Mouse (Mus musculus): ENCODE results near the gene Ccer2. TPM values are rescaled to one million over a fixed set of nuclear protein-coding genes. Genes with fewer than 3 reads are reported as not detected.

Ccer2 gene
- polyA plus RNA-seq, 1 experiment from 2014 or later: 1.5 TPM

DNA sequence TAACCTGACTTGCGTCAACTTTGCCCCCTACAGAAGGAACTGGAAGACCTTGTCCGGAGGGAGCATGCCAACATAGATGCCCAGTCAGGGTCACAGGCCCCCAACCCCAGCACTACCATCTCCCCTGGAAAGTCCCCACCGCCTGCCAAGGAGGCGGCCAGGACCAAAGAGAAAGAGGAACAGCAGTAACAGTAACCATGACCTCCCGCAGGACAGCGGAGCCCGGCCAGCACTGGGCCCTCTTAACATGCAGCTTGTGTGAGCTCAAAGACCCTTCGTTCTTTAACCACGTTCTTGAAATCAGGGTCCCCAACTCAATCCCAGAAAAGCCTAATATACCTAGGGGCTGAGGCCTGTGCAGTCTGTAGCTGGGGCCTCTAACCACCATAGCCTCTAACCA lies 31.9 kb downstream of the Ccer2 start:
- no peak for ATAC-seq (replicated peaks; ENCODE audit: insufficient number of reproducible peaks, low FRiP score, low TSS enrichment, low read depth)
- peaks cover 4% of the 10 kb centered on the region; the same call in 1 of the 2 replicates for H3K4me1 ChIP-seq (ENCODE audit: control insufficient read depth, insufficient read depth, low read length)
- no peaks in the 10 kb centered on the region for H3K9me3 ChIP-seq (replicated peaks; ENCODE audit: control insufficient read depth, low read length)
- H3K27me3 ChIP-seq (ENCODE audit: control insufficient read depth, insufficient read depth, low read length): no peaks in the 10 kb centered on the region
- DNase-seq (ENCODE audit: low spot score): no peak
- no peak overlapping the region for H3K9ac ChIP-seq (replicated peaks; ENCODE audit: low read length)
- no peak overlapping the region for H3K4me2 ChIP-seq (ENCODE audit: low read depth, low read length)
- no peaks in the 10 kb centered on the region for H3K36me3 ChIP-seq (replicated peaks; ENCODE audit: control insufficient read depth, insufficient read depth, low read depth, low read length)
- H3K4me3 ChIP-seq (ENCODE audit: low read depth, low read length): no peak overlapping the region
- 93% methylated on average over 9 of the region's 9 CpGs for WGBS
- no peak overlapping the region for H3K27ac ChIP-seq (replicated peaks; ENCODE audit: low read depth, low read length)

DNA sequence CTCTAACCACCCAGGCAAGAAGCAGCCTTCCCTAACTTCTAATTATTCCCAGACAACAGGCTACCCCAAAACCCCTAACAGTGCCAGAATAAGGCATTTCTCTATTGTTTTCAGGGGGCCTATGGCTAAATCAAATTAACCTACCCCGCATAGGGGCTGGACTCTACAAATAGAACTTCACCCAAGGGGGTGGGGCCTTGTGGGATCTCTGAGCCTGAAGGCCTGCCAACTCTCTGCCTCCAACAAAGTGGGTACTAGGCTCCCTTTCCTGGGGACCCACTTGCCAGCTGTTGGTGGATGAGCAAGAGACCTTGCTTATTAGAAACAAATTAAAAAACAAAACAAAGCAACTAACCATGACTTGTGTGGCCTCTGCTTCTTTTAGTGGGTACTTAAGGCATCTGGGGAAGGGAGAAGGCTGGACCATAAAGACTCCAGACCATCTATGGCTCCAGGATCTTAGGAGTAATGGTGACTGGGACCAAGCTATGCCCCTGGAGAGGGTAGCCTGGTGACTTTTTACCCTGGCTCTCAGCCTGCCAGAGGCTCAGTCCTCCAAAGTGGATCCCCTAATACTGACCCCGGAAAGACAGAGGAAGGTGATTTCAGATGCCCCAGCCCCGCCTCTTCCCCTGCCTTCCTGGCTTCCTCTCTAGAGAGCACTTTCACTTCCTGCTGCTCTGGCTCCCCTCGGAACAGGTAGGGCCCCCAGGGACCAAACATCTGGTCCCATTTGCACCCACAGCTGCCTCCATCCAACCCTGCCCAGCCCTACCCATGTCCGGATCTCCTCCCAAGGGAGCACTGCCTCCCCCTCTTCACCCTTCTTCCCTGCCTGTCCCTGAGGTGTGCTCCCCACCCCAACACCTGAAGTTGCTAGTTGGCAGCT lies 32.6 kb downstream of the Ccer2 start, which contains the start of gene Rinl:
TSS of gene Rinl (plus strand) at position 663 of the 889 bp plus-strand sequence.
- Histone ChIP-seq H3K4me2 (ENCODE audit: low read depth, low read length) (no peak within 1 kb of the TSS), H3K9me3 (replicated peaks; ENCODE audit: control insufficient read depth, low read length) (no peaks in the 10 kb centered on the region), H3K4me3 (ENCODE audit: low read depth, low read length) (no peak within 1 kb of the TSS), H3K4me1 (ENCODE audit: control insufficient read depth, insufficient read depth, low read length) (peaks cover 4% of the 10 kb centered on the region; the same call in 1 of the 2 replicates), H3K36me3 (replicated peaks; ENCODE audit: control insufficient read depth, insufficient read depth, low read depth, low read length) (no peaks in the 10 kb centered on the region), H3K9ac (replicated peaks; ENCODE audit: low read length) (no peak within 1 kb of the TSS), H3K27me3 (ENCODE audit: control insufficient read depth, insufficient read depth, low read length) (no peaks in the 10 kb centered on the region), H3K27ac (replicated peaks; ENCODE audit: low read depth, low read length) (peak within 1 kb of the TSS; percentile 9)
- ATAC-seq (replicated peaks; ENCODE audit: insufficient number of reproducible peaks, low FRiP score, low TSS enrichment, low read depth) (no peak), DNase-seq (ENCODE audit: low spot score) (no peak)
- WGBS: 55% methylated on average over 5 of the region's 5 CpGs

DNA sequence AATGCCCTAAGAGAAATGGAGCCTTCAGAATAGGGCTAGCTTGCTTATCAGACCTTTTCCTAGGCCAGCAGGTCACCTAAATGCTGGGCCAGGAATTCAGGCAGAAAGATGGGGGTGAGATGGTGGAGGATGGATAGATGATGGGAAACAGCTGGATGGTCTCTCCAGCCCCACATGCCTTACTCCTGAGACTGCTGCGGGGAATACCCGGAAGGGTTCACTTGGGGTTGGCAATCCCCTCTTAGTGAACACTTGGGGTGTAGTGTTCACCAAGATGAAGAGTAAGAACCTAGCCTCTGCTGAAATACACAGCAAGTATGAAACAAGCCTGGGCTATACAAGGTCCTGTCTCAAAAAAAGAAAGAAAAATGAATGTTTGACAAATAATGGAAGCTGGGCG lies 33.3 kb downstream of the Ccer2 start:
- Histone ChIP-seq H3K9ac (replicated peaks; ENCODE audit: low read length) (no peak overlapping the region), H3K4me1 (ENCODE audit: control insufficient read depth, insufficient read depth, low read length) (peaks cover 4% of the 10 kb centered on the region; the same call in 1 of the 2 replicates), H3K27me3 (ENCODE audit: control insufficient read depth, insufficient read depth, low read length) (no peaks in the 10 kb centered on the region), H3K4me2 (ENCODE audit: low read depth, low read length) (no peak overlapping the region), H3K9me3 (replicated peaks; ENCODE audit: control insufficient read depth, low read length) (no peaks in the 10 kb centered on the region), H3K36me3 (replicated peaks; ENCODE audit: control insufficient read depth, insufficient read depth, low read depth, low read length) (no peaks in the 10 kb centered on the region), H3K27ac (replicated peaks; ENCODE audit: low read depth, low read length) (no peak overlapping the region; the same call in 1 of the 2 replicates), H3K4me3 (ENCODE audit: low read depth, low read length) (no peak overlapping the region)
- ATAC-seq (replicated peaks; ENCODE audit: insufficient number of reproducible peaks, low FRiP score, low TSS enrichment, low read depth) (no peak), DNase-seq (ENCODE audit: low spot score) (peak; percentile 44)
- 42% methylated on average over 3 of the region's 3 CpGs for WGBS

DNA sequence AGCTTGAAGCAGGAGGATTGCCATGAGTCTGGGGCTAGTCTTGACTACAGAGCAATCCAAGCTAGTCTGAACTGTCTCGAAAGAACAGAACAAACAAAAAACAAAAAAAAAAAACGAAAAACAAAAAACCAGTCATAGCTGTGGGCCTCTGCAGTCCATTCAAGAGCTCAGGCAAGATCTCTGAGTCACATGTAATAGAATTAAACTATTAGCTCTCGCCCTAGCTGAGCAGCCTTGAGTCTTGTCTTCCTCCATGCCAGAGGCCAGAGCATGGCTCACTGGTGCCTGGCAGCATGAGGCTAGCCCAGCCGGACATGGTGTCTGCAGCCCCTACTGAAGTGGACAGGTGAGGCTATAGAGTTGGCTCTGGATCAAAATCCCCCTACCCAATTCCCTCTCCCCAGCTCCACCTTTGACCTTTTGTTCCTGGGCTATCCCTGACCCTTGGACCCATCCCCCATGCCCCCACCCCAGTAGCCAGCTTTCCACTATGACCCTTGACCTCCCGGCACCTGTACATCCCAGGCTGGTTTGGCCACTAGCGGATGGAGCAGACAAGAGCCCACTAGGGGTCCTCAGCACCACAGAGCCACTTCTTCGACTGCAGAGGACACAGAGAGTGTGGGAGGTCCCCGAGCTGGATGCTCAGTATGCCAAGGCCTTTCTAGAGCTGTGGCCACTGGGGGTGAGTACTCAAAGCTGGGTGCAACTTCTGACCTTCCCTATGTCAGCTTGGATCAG lies 34.3 kb downstream of the Ccer2 start:
- Histone ChIP-seq H3K36me3 (replicated peaks; ENCODE audit: control insufficient read depth, insufficient read depth, low read depth, low read length) (no peaks in the 10 kb centered on the region), H3K27ac (replicated peaks; ENCODE audit: low read depth, low read length) (no peak overlapping the region), H3K27me3 (ENCODE audit: control insufficient read depth, insufficient read depth, low read length) (no peaks in the 10 kb centered on the region), H3K9me3 (replicated peaks; ENCODE audit: control insufficient read depth, low read length) (no peaks in the 10 kb centered on the region), H3K4me2 (ENCODE audit: low read depth, low read length) (no peak overlapping the region), H3K4me3 (ENCODE audit: low read depth, low read length) (no peak overlapping the region), H3K9ac (replicated peaks; ENCODE audit: low read length) (no peak overlapping the region), H3K4me1 (ENCODE audit: control insufficient read depth, insufficient read depth, low read length) (peaks cover 4% of the 10 kb centered on the region; the same call in 1 of the 2 replicates)
- no peak for ATAC-seq (replicated peaks; ENCODE audit: insufficient number of reproducible peaks, low FRiP score, low TSS enrichment, low read depth)
- peak; percentile 34 for DNase-seq (ENCODE audit: low spot score)
- 45% methylated on average over 8 of the region's 8 CpGs for WGBS

DNA sequence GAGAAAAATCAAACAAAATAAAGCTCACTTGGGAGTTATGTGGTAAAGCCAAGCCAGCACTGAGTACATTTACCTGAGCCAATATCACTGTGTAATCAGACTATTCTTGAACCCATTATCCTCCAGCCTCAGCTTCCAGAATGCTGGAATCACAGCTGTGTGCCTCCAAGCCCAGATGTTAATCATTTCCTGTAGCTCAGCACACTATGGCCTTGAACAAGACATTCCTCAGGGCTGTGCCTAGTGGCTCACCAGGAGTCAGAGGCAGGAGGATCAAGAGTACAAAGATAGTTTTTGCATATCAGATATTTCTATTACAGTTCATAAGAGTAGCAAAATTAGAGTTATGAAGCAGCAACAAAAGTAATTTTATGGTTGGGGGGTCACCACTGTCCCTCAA lies 35.7 kb downstream of the Ccer2 start:
- DNase-seq (ENCODE audit: low spot score) (peak; percentile 63), ATAC-seq (replicated peaks; ENCODE audit: insufficient number of reproducible peaks, low FRiP score, low TSS enrichment, low read depth) (no peak)
- Histone ChIP-seq H3K27ac (replicated peaks; ENCODE audit: low read depth, low read length) (0 out of 2 replicates have a peak overlapping the region, but pooled peaks have one; percentile 20), H3K4me1 (ENCODE audit: control insufficient read depth, insufficient read depth, low read length) (peaks cover 4% of the 10 kb centered on the region; the same call in 1 of the 2 replicates), H3K4me3 (ENCODE audit: low read depth, low read length) (no peak overlapping the region), H3K4me2 (ENCODE audit: low read depth, low read length) (no peak overlapping the region), H3K27me3 (ENCODE audit: control insufficient read depth, insufficient read depth, low read length) (no peaks in the 10 kb centered on the region), H3K36me3 (replicated peaks; ENCODE audit: control insufficient read depth, insufficient read depth, low read depth, low read length) (no peaks in the 10 kb centered on the region), H3K9me3 (replicated peaks; ENCODE audit: control insufficient read depth, low read length) (no peaks in the 10 kb centered on the region), H3K9ac (replicated peaks; ENCODE audit: low read length) (no peak overlapping the region)

DNA sequence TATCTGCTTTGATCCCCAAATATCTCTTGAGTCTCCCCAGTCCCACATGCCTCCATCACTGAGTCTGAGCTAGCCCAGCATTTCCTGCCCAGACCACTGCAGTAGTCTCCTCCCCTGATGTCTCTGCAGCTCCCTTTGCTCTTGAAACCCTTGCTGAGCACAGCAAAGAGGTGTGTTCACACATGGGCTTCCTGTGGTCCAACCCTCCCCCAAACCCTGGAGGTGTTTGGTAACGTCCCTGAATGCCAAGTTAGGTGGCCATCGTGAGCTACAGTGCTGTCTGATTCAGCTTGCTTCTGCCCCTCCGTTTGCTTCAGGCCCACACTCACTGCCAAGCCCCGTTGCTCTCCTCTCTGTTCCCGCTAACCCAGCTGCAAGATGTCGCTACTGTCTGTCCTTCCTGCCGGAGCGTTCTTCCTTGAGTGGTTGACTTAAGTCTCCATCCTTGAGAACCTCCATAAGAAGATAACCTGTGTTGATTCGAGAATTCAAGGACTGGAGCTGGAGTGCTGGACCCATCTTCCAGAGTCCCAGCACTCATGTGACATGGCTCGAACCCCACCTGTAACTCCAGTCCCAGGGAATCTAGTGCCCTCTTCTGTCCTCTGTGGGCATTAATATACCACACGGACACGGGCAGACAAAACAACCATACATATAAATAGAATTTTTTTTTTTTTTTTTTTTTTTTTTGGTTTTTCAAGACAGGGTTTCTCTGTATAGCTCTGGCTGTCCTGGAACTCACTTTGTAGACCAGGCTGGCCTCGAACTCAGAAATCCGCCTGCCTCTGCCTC lies 36.6 kb downstream of the Ccer2 start:
- WGBS: 80% methylated on average over 12 of the region's 14 CpGs
- ATAC-seq (replicated peaks; ENCODE audit: insufficient number of reproducible peaks, low FRiP score, low TSS enrichment, low read depth) (no peak), DNase-seq (ENCODE audit: low spot score) (no peak)
- H3K4me2 ChIP-seq (ENCODE audit: low read depth, low read length): no peak overlapping the region
- no peak overlapping the region for H3K4me3 ChIP-seq (ENCODE audit: low read depth, low read length)
- H3K9ac ChIP-seq (replicated peaks; ENCODE audit: low read length): no peak overlapping the region
- H3K27ac ChIP-seq (replicated peaks; ENCODE audit: low read depth, low read length): 0 out of 2 replicates have a peak overlapping the region, but pooled peaks have one; percentile 13
- no peaks in the 10 kb centered on the region for H3K27me3 ChIP-seq (ENCODE audit: control insufficient read depth, insufficient read depth, low read length)
- H3K36me3 ChIP-seq (replicated peaks; ENCODE audit: control insufficient read depth, insufficient read depth, low read depth, low read length): no peaks in the 10 kb centered on the region
- peaks cover 6% of the 10 kb centered on the region; the same call in 1 of the 2 replicates for H3K4me1 ChIP-seq (ENCODE audit: control insufficient read depth, insufficient read depth, low read length)
- H3K9me3 ChIP-seq (replicated peaks; ENCODE audit: control insufficient read depth, low read length): no peaks in the 10 kb centered on the region

DNA sequence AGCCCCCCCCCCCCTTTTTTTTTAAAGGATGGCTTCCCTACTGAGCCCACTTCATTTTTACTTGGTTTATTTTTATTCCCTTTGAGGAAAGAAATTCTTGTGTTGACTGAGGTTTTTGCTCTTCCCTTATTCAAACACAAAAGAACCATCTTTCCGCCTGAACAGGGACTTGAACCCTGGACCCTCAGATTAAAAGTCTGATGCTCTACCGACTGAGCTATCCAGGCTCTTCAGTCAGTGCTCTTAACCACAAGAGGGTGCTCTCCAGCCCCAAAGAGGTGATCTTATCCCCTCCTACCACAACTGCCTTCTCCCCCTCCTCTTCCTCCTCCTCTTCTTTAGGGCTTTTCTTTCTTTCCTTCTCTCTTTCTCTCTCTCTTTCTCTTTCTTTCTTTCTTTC lies 37.9 kb downstream of the Ccer2 start:
- Histone ChIP-seq H3K4me2 (ENCODE audit: low read depth, low read length) (no peak overlapping the region), H3K9me3 (replicated peaks; ENCODE audit: control insufficient read depth, low read length) (no peaks in the 10 kb centered on the region), H3K27me3 (ENCODE audit: control insufficient read depth, insufficient read depth, low read length) (no peaks in the 10 kb centered on the region), H3K27ac (replicated peaks; ENCODE audit: low read depth, low read length) (no peak overlapping the region), H3K4me3 (ENCODE audit: low read depth, low read length) (no peak overlapping the region), H3K36me3 (replicated peaks; ENCODE audit: control insufficient read depth, insufficient read depth, low read depth, low read length) (no peaks in the 10 kb centered on the region), H3K9ac (replicated peaks; ENCODE audit: low read length) (no peak overlapping the region), H3K4me1 (ENCODE audit: control insufficient read depth, insufficient read depth, low read length) (peaks cover 6% of the 10 kb centered on the region; the same call in 1 of the 2 replicates)
- 36% methylated on average over 2 of the region's 2 CpGs for WGBS
- ATAC-seq (replicated peaks; ENCODE audit: insufficient number of reproducible peaks, low FRiP score, low TSS enrichment, low read depth) (no peak), DNase-seq (ENCODE audit: low spot score) (no peak)
